24 mouse cellular contexts compared by ENCODE assay signal in genomic region chr6:5679738-5680137, GRCm38 (mm10). TPM values are rescaled to one million over a fixed set of nuclear protein-coding genes. Genes with fewer than 3 reads are reported as not detected.
"Had no signal": no experiment of that assay in that cellular context is flagged by ENCODE, and none has a peak within 500 bp of the region (broad histone marks: within the 10 kb centered on the region; RNA-seq: fewer than 3 reads in every experiment).

No protein-coding gene starts in this region.

- H3K27ac ChIP-seq: gastrocnemius, adult 2 months; hindbrain, embryonic 10.5 days; hindbrain, embryonic 12.5 days; hindbrain, embryonic 14.5 days; intestine, embryonic 15.5 days; layer of hippocampus, adult 2 months; left cerebral cortex, adult 2 months; limb, embryonic 10.5 days; limb, embryonic 12.5 days; liver, embryonic 13.5 days had no signal

- H3K4me1 ChIP-seq: heart, embryonic 12.5 days; hindbrain, embryonic 10.5 days; hindbrain, embryonic 12.5 days; intestine, embryonic 15.5 days; limb, embryonic 10.5 days; limb, embryonic 12.5 days; liver, embryonic 13.5 days had no signal

- DNase-seq: gastrocnemius, adult 2 months; gastrocnemius, postnatal 10 days; gastrocnemius, postnatal 25 days; heart, adult 18-20 months; heart, postnatal 10 days; heart, postnatal 4 days; kidney, adult 18-20 months; kidney, adult 8-10 months; kidney, postnatal 10 days; kidney, postnatal 25 days; kidney, postnatal 4 days; liver; liver, embryonic 13.5 days had no signal

- H3K4me3 ChIP-seq: gastrocnemius, adult 2 months; heart, embryonic 12.5 days; hindbrain, embryonic 10.5 days; hindbrain, embryonic 12.5 days; intestine, embryonic 15.5 days; layer of hippocampus, adult 2 months; left cerebral cortex, adult 2 months; limb, embryonic 10.5 days; limb, embryonic 12.5 days; liver, embryonic 13.5 days had no signal

- H3K9me3 ChIP-seq: heart, embryonic 12.5 days; hindbrain, embryonic 10.5 days; hindbrain, embryonic 12.5 days; intestine, embryonic 15.5 days; limb, embryonic 10.5 days; limb, embryonic 12.5 days; liver, embryonic 13.5 days had no signal

- H3K36me3 ChIP-seq: heart, embryonic 12.5 days; hindbrain, embryonic 10.5 days; hindbrain, embryonic 12.5 days; intestine, embryonic 15.5 days; limb, embryonic 10.5 days; limb, embryonic 12.5 days; liver, embryonic 13.5 days had no signal

- H3K27me3 ChIP-seq: heart, embryonic 12.5 days; hindbrain, embryonic 12.5 days; intestine, embryonic 15.5 days; limb, embryonic 12.5 days; liver, embryonic 13.5 days had no signal

RNA-seq across cellular contexts. Expression of gene Dync1i1, which starts 45.7 kb away (rescaled TPM):
- total RNA-seq: granulocyte monocyte progenitor cell, adult 5-6 weeks had no signal
- polyA plus RNA-seq: inflammation-experienced regulatory T-cells, adult 6 months had no signal
